Mouse (Mus musculus) left cerebral cortex, adult 2 months (tissue): Measurements from ENCODE around the gene Xkrx. TPM values are rescaled to one million over a fixed set of nuclear protein-coding genes. Genes with fewer than 3 reads are reported as not detected.
A peak's percentile ranks its signal among the peaks of the same experiment; 100 is the strongest.

ENCODE experiments used
- DNase-seq, 2 experiments: peaks; one replicate each; pipeline ENCODE4 v3.0.0; 2021 to 2022; ENCODE audit warnings: low spot score in 2 of 2, mixed read lengths in 1 of 2; ENCODE audit errors: extremely low spot score in 1 of 2
- H3K27ac ChIP-seq: fragments of 200-600 bp; 2 replicates; pipeline ENCODE4 v1.8.1; 2022
- H3K4me3 ChIP-seq: fragments of 200-600 bp; 2 replicates; pipeline ENCODE4 v1.8.1; 2022
- CTCF ChIP-seq: fragments of 200-600 bp; IDR thresholded peaks from 2 replicates; pipeline ENCODE4 v1.8.1; 2022; ENCODE audit warnings: antibody characterized with exemption, mild to moderate bottlenecking, moderate library complexity
- intact Hi-C: fragments of 180-260 bp; cut with DNase I; formaldehyde crosslinking; loops from one replicate; pipeline ENCODE4 v1.15.1; 2025
- total RNA-seq, 2 experiments: library from RNA; stranded (reverse); gene quantifications; 2 replicates each; pipeline ENCODE4 v1.2.3; 2021

Gene Xkrx
- total RNA-seq, 2 experiments from 2014 or later, result 1.5 to 1.6 TPM

- intact Hi-C loops, result no loop called here
- peak; percentile 27 for TF ChIP-seq CTCF
- H3K27ac ChIP-seq, result no peak overlapping the region
- H3K4me3 ChIP-seq, result no peak overlapping the region
- DNase-seq, result no peak
These were observed 28.1 kb downstream of the Xkrx start for GRCm38 (mm10) chrX:134133821-134134220.

GRCm38 (mm10) chrX:134132295-134132694, 29.6 kb downstream of the Xkrx start:
- DNase-seq, result no peak
- intact Hi-C loops, result no loop called here
- TF ChIP-seq CTCF, result peak; percentile 59
- Histone ChIP-seq H3K4me3 (no peak overlapping the region), H3K27ac (no peak overlapping the region)

GRCm38 (mm10) chrX:134128549-134128948, 33.3 kb downstream of the Xkrx start:
- H3K4me3 ChIP-seq, result no peak overlapping the region
- intact Hi-C loops, result no loop called here
- no peak overlapping the region for H3K27ac ChIP-seq
- no peak for TF ChIP-seq CTCF
- DNase-seq, result no peak

DNA sequence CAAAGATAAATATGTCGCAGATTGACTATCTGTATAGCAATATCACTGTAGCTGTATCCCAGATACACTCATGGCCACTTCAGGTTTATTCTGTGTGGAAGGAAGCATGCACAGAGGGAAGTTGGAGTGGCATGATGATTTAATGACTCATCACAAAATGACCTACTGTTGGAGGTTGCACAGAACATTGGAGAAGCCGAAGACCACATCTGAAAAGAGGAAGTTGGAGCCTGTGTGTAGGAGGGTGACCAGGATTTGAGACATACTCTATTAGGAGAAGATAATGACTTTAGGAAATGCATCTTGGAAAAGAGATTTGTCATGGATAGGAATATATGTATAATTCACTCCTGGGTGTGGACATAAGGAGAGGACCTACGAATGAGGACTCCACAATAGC, 45.5 kb downstream of the Xkrx start:
- Histone ChIP-seq H3K4me3 (no peak overlapping the region), H3K27ac (no peak overlapping the region)
- no peak for DNase-seq
- no peak for TF ChIP-seq CTCF
- intact Hi-C loops, result no loop called here

DNA sequence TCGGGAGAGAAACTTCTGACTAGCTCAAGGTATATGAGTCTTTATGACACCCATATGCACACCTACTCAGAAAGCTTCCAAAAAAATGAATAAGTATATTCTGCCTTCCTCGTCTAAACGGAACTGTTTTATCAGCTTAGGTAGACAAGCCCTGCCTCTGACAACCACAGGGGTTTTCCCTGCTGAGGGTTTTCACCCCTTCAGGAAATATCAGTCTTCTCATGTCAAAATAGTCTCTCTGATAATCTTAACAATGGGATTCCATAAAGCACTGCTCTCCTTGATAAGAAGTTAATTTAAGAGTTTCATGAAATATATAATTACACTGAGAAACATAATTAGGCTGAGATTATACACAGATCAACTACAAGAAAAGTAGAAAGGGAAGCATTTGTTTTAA, 50.1 kb downstream of the Xkrx start:
- intact Hi-C loops, result no loop called here
- DNase-seq, result no peak
- no peak for TF ChIP-seq CTCF
- H3K4me3 ChIP-seq, result no peak overlapping the region
- no peak overlapping the region for H3K27ac ChIP-seq

DNA sequence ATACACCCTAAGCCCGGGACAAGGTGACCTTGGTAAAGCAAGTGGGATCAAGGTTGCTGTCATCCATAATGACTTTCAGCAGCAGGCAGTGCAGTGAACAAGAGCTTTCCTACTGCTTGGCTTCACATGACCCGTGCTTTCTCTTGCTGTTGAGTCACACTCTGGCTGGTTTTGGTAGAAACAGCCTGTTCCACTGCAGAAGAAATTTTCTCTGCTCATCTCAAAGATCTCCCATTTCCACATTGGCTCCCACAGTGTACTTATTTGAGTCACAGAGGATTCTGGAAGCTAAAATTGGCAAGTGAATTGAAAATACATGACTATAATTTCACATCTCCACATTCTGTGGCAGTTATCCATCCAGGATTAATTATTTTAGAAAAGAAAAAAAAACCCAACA, 59.2 kb downstream of the Xkrx start:
- no peak overlapping the region for H3K4me3 ChIP-seq
- intact Hi-C loops, result no loop called here
- TF ChIP-seq CTCF, result no peak
- H3K27ac ChIP-seq, result no peak overlapping the region
- no peak for DNase-seq

Other genes starting within 250 kb of the Xkrx start
- under 1 TPM; 0.52 to 0.84 TPM for gene Sytl4, start 180.3 kb downstream of the Xkrx start, total RNA-seq
- 100 to 1,000 TPM; 128 to 134 TPM for gene Cstf2, start 102.9 kb downstream of the Xkrx start, total RNA-seq
- gene Arl13a, start 25.4 kb upstream of the Xkrx start, total RNA-seq, result not detected
- not detected for gene Nox1, start 59.9 kb upstream of the Xkrx start, total RNA-seq
- gene Trmt2b, start 114.9 kb upstream of the Xkrx start, total RNA-seq, result 10 to 100 TPM in 1 of 2 experiments, 1 to 10 TPM in 1; 7.4 to 10.9 TPM
- gene Tmem35a, start 133.1 kb upstream of the Xkrx start, total RNA-seq, result 10 to 100 TPM; 58.2 to 65.8 TPM
- gene Cenpi, start 146.0 kb upstream of the Xkrx start, total RNA-seq, result 1 to 10 TPM in 1 of 2 experiments, under 1 TPM in 1; 0.26 to 1.0 TPM
- 10 to 100 TPM; 52.3 to 59.5 TPM for gene Drp2, start 242.5 kb upstream of the Xkrx start, total RNA-seq